Mouse (Mus musculus) liver, adult 2 months (tissue): ENCODE measurements around the gene C1qtnf5.

Source experiments
- CTCF ChIP-seq: fragments of 200-500 bp; IDR thresholded peaks from 2 replicates; pipeline ENCODE4 v1.5.1; 2011; ENCODE audit warnings: low read depth, low read length, control low read depth
- POLR2A ChIP-seq: fragments of 200-500 bp; IDR thresholded peaks from 2 replicates; pipeline ENCODE4 v1.6.1; 2011; ENCODE audit warnings: low read length, control low read depth; ENCODE audit not compliant: insufficient read depth; ENCODE audit errors: extremely low read depth

- TF ChIP-seq CTCF (no peak), POLR2A (no peak)
These were observed 26.2 kb downstream of the C1qtnf5 start for GRCm38 (mm10) chr9:44133287-44133686.
